Mouse (Mus musculus): ENCODE results near the gene App. TPM values are rescaled to one million over a fixed set of nuclear protein-coding genes. Genes with fewer than 3 reads are reported as not detected.
A peak's percentile ranks its signal among the peaks of the same experiment; 100 is the strongest.

App gene
- polyA plus RNA-seq (2015; fragmentation: Nextera tagmentation; extraction: Ambion mirVana): 180 and 183 TPM in 2 replicates

GRCm38 (mm10) chr16:85173373-85174081 is at the start of gene App:
Gene App (minus strand): TSS chr16:85173766.
- H3K9ac ChIP-seq: peak within 1 kb of the TSS; percentile 95
- peak within 1 kb of the TSS; percentile 69 for H3K4me2 ChIP-seq (replicated peaks)
- H3K4me3 ChIP-seq: peak within 1 kb of the TSS; percentile 89
- H3K27me3 ChIP-seq: 0 out of 2 replicates have a peak, but pooled peaks cover 7% of the 10 kb centered on the region
- H3K36me3 ChIP-seq: no peaks in the 10 kb centered on the region; the same call in 1 of the 2 replicates
- H3K9me3 ChIP-seq: no peaks in the 10 kb centered on the region
- WGBS: under 1% methylated on average over 78 of the region's 78 CpGs
- ATAC-seq (ENCODE audit: low FRiP score, low read depth): peak; percentile 86
- peak within 1 kb of the TSS; percentile 92 for H3K27ac ChIP-seq
- peaks cover 26% of the 10 kb centered on the region for H3K4me1 ChIP-seq

DNA sequence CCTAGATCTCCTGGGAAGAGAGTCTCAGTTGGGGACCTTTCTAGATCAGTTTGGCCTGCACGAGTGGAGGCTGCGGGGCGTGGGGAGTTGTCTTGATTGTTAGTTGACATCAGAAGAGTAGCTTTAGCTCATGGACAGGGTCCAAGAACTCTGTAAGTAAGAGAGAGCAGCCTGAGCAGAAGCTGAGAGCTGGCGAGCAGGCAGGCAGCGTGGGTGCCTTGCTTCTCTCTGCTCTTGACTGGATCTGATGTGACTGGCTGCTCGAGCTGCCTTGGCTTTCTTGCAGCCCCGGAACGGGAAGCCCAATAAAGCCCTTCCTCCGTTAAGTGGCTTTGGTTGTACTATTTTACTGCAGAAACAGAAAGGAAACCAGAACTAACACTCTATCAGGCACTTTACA is 42.3 kb upstream of the App start:
- H3K4me3 ChIP-seq: no peak overlapping the region
- H3K9me3 ChIP-seq: no peaks in the 10 kb centered on the region
- no peak overlapping the region for H3K4me2 ChIP-seq (replicated peaks)
- H3K27ac ChIP-seq: no peak overlapping the region
- no peak overlapping the region for H3K9ac ChIP-seq
- 52% methylated on average over 9 of the region's 9 CpGs for WGBS
- H3K36me3 ChIP-seq: no peaks in the 10 kb centered on the region
- H3K27me3 ChIP-seq: no peaks in the 10 kb centered on the region
- H3K4me1 ChIP-seq: peaks cover 16% of the 10 kb centered on the region
- ATAC-seq (ENCODE audit: low FRiP score, low read depth): no peak; the same call in 1 of the 2 replicates

- ATAC-seq (ENCODE audit: low FRiP score, low read depth): no peak
- no peak overlapping the region for H3K4me3 ChIP-seq
- H3K9ac ChIP-seq: no peak overlapping the region
- WGBS: 81% methylated on average over 9 of the region's 9 CpGs
- no peaks in the 10 kb centered on the region for H3K27me3 ChIP-seq
- no peak overlapping the region for H3K27ac ChIP-seq
- no peaks in the 10 kb centered on the region for H3K36me3 ChIP-seq
- H3K4me2 ChIP-seq (replicated peaks): no peak overlapping the region
- peaks cover 12% of the 10 kb centered on the region for H3K4me1 ChIP-seq
- H3K9me3 ChIP-seq: no peaks in the 10 kb centered on the region
Observed at GRCm38 (mm10) chr16:85215173-85215572, 41.6 kb upstream of the App start.

- Histone ChIP-seq H3K9ac (no peak overlapping the region), H3K4me1 (no peaks in the 10 kb centered on the region), H3K9me3 (no peaks in the 10 kb centered on the region), H3K36me3 (no peaks in the 10 kb centered on the region), H3K4me3 (no peak overlapping the region), H3K27me3 (no peaks in the 10 kb centered on the region), H3K27ac (no peak overlapping the region), H3K4me2 (replicated peaks) (no peak overlapping the region)
- ATAC-seq (ENCODE audit: low FRiP score, low read depth): peak; percentile 69; the same call in 1 of the 2 replicates
- WGBS: 70% methylated on average over 6 of the region's 6 CpGs
Observed at GRCm38 (mm10) chr16:85195622-85196021, 22.1 kb upstream of the App start.

DNA sequence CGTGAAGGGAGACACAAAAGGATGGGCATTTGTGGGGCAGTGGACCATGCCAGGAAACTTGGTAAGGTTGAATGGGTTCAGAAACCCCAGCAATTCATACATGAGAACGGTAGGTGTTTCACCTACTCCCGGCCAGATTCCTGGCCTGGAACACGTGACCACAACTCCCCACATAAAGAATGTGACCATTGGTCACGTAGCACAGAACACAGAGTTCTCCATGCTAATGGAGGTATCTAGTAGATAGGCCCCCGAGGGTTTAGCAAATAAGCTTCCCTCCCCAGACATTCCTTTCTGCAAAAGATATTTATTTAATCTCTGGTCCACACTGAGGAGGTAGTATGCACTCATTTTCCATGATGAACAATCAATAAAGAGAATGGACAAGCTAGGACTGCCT is 21.6 kb upstream of the App start:
- H3K9ac ChIP-seq: no peak overlapping the region
- H3K27ac ChIP-seq: no peak overlapping the region
- no peaks in the 10 kb centered on the region for H3K9me3 ChIP-seq
- no peak overlapping the region for H3K4me3 ChIP-seq
- no peak overlapping the region for H3K4me2 ChIP-seq (replicated peaks)
- H3K36me3 ChIP-seq: no peaks in the 10 kb centered on the region
- WGBS: 83% methylated on average over 6 of the region's 6 CpGs
- no peaks in the 10 kb centered on the region for H3K27me3 ChIP-seq
- no peaks in the 10 kb centered on the region for H3K4me1 ChIP-seq
- no peak for ATAC-seq (ENCODE audit: low FRiP score, low read depth)

DNA sequence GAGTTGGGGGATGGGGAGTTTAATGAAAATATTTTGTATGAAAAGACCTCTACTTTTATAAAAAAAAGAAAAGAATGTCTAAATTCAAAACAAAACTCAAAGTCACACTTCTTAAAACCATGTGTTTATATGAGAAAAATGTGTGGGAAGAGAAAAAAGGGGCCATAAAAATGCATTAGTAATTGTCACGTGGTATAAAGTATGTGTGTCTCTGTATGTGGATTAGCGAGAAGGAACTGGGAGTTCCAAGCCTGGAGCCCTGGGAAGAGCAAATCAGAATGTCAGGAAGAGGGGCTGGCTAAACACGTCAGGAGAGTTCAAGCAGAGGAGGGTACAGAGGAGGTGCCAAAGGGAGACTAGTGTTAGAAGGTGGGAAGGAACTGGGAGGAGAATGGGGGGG is 7.9 kb upstream of the App start:
- H3K9ac ChIP-seq: no peak overlapping the region
- H3K27me3 ChIP-seq: no peaks in the 10 kb centered on the region
- H3K4me3 ChIP-seq: no peak overlapping the region
- WGBS: 57% methylated on average over 3 of the region's 3 CpGs
- H3K36me3 ChIP-seq: no peaks in the 10 kb centered on the region
- no peaks in the 10 kb centered on the region for H3K4me1 ChIP-seq
- H3K27ac ChIP-seq: no peak overlapping the region
- H3K9me3 ChIP-seq: no peaks in the 10 kb centered on the region
- no peak for ATAC-seq (ENCODE audit: low FRiP score, low read depth)
- H3K4me2 ChIP-seq (replicated peaks): no peak overlapping the region

DNA sequence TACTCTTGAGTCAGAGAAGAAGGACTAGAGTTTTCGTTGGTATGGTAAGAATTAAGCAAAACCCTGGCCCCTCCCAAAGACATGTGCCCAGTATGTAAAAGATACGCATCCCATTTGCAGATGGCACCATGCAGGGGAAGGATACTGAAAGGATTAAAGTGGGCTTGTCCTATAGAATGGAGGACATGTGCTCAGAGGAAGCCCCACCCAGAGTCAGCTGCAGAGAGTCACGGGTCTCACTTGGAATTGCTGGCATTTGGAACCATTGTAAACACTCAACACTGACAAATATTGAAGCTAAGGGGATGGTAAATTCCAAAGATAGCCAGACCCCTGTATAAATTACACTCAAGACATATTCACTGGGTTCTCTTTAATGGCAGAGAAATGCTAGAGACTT is 7.1 kb upstream of the App start:
- H3K27me3 ChIP-seq: no peaks in the 10 kb centered on the region
- H3K9ac ChIP-seq: no peak overlapping the region
- H3K4me2 ChIP-seq (replicated peaks): no peak overlapping the region
- no peaks in the 10 kb centered on the region for H3K4me1 ChIP-seq
- H3K9me3 ChIP-seq: no peaks in the 10 kb centered on the region
- 77% methylated on average over 3 of the region's 3 CpGs for WGBS
- H3K36me3 ChIP-seq: no peaks in the 10 kb centered on the region
- 0 out of 2 replicates have a peak, but pooled peaks have one; percentile 36 for ATAC-seq (ENCODE audit: low FRiP score, low read depth)
- no peak overlapping the region for H3K4me3 ChIP-seq
- no peak overlapping the region for H3K27ac ChIP-seq

GRCm38 (mm10) chr16:85176666-85177065 is 3.1 kb upstream of the App start:
- Histone ChIP-seq H3K4me1 (peaks cover 3% of the 10 kb centered on the region; the same call in 1 of the 2 replicates), H3K4me3 (no peak overlapping the region), H3K9me3 (no peaks in the 10 kb centered on the region), H3K4me2 (replicated peaks) (no peak overlapping the region), H3K36me3 (no peaks in the 10 kb centered on the region), H3K9ac (no peak overlapping the region), H3K27me3 (0 out of 2 replicates have a peak, but pooled peaks cover 7% of the 10 kb centered on the region), H3K27ac (no peak overlapping the region)
- WGBS: 13% methylated on average over 3 of the region's 3 CpGs
- ATAC-seq (ENCODE audit: low FRiP score, low read depth): no peak

DNA sequence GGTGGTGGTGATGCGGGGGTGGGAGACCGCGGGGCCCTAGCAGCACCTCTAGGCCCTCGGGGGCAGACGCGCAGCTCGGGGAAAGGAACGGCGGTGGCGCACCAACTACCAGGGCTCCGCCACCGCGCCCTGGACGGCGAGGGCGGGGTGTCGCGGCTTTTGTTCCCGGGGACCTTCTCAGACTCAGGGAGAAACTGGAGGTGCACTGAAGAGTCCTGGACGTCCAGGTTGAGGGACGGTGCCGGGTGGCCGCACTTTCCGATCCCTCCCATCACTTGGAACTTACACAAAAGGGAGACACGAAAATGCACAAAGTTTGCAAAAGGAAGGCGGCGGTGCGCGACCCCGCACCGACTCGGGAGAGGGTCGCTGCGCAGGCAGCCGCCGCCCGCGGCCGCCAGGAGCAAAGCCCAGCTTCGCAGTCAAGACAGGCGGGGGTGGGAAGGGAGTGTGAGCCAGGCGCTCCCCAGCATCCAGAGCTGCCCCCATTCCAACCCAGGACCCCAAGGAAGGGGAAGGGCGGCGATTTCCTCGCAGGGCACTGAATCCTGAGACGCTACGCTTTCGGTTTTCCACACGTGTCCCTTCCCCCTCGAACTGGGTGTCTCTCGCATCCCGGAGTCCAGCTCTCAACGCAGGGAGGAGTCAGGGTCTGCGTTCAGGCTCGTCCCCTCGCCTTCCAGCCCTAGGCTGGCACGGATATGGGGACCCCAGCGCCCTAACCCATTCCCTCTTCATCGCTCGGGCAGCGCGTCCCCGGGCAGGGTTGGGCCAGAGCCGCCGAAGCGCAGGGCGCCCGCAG is 794 bp downstream of the App start:
- WGBS: under 1% methylated on average over 65 of the region's 68 CpGs
- ATAC-seq (ENCODE audit: low FRiP score, low read depth): peak; percentile 54

GRCm38 (mm10) chr16:85171976-85172570 is 1.5 kb downstream of the App start:
- Histone ChIP-seq H3K4me1 (peaks cover 28% of the 10 kb centered on the region), H3K36me3 (peaks cover 8% of the 10 kb centered on the region; the same call in 1 of the 2 replicates), H3K27me3 (0 out of 2 replicates have a peak, but pooled peaks cover 7% of the 10 kb centered on the region), H3K4me2 (replicated peaks) (peak overlapping the region; percentile 69), H3K27ac (peak overlapping the region; percentile 92), H3K4me3 (peak overlapping the region; percentile 89), H3K9me3 (no peaks in the 10 kb centered on the region), H3K9ac (peak overlapping the region; percentile 95)
- peak; percentile 50 for ATAC-seq (ENCODE audit: low FRiP score, low read depth)
- 0% methylated on average over 10 of the region's 10 CpGs for WGBS

More for the DNA sequence above, 794 bp downstream of the App start:
- peak overlapping the region; percentile 89 for H3K4me3 ChIP-seq
- 0 out of 2 replicates have a peak, but pooled peaks cover 7% of the 10 kb centered on the region for H3K27me3 ChIP-seq
- peaks cover 1% of the 10 kb centered on the region; the same call in 1 of the 2 replicates for H3K36me3 ChIP-seq
- H3K9ac ChIP-seq: peak overlapping the region; percentile 95
- H3K27ac ChIP-seq: peak overlapping the region; percentile 92
- no peaks in the 10 kb centered on the region for H3K9me3 ChIP-seq
- H3K4me2 ChIP-seq (replicated peaks): peak overlapping the region; percentile 69
- H3K4me1 ChIP-seq: peaks cover 28% of the 10 kb centered on the region

- Histone ChIP-seq H3K27me3 (0 out of 2 replicates have a peak, but pooled peaks cover 7% of the 10 kb centered on the region), H3K9ac (no peak overlapping the region), H3K9me3 (no peaks in the 10 kb centered on the region), H3K4me2 (replicated peaks) (peak overlapping the region; percentile 52), H3K4me3 (0 out of 2 replicates have a peak overlapping the region, but pooled peaks have one; percentile 3), H3K36me3 (peaks cover 9% of the 10 kb centered on the region; the same call in 1 of the 2 replicates), H3K27ac (no peak overlapping the region), H3K4me1 (peaks cover 29% of the 10 kb centered on the region)
- 59% methylated on average over 19 of the region's 19 CpGs for WGBS
- ATAC-seq (ENCODE audit: low FRiP score, low read depth): no peak
Observed at GRCm38 (mm10) chr16:85170826-85171510, 2.6 kb downstream of the App start.
